Mouse (Mus musculus): ENCODE measurements around the gene Ptpa. TPM values are rescaled to one million over a fixed set of nuclear protein-coding genes. Genes with fewer than 3 reads are reported as not detected.

Gene Ptpa
- total and polyA plus RNA-seq, 2 experiments, result 18.3 to 54.3 TPM

DNA sequence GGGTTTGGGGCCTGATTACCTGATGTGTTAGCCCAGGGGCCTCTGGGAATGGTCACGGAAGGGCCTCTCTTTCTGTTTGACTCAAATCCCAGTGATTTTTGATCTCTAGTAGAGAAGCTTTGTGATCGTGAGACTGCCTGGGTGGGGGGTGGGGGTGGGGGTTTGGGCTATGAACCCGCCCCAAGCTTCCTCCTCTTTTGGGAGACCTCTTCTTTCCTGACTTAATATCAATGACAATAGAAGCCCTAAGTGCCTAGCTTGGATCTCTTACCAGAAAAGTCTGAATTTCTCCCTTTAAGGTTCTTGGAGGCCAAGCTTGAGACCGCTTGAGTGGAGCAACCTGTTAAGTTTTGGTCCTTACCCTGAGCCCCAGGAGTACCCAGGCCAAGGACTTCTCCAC is 58.9 kb downstream of the Ptpa start:
- H3K9ac ChIP-seq (ENCODE audit: low read depth, low read length), result no peak overlapping the region
- 0 out of 2 replicates have a peak, but pooled peaks cover 3% of the 10 kb centered on the region for H3K4me1 ChIP-seq (ENCODE audit: control insufficient read depth, insufficient read depth, low read length)
- no peaks in the 10 kb centered on the region for H3K36me3 ChIP-seq (ENCODE audit: control insufficient read depth, insufficient read depth, low read length)
- 56% methylated on average over 4 of the region's 4 CpGs for WGBS
- H3K4me3 ChIP-seq (ENCODE audit: insufficient read depth, low read depth, low read length), result no peak overlapping the region
- TF ChIP-seq CTCF (IDR thresholded peaks at IDR 0.05; ENCODE audit: low read depth, low read length) (no peak), POLR2A (IDR thresholded peaks at IDR 0.05; ENCODE audit: extremely low read depth, insufficient read depth, low read length) (no peak)
- no peak overlapping the region for H3K27ac ChIP-seq (replicated peaks; ENCODE audit: insufficient read depth, low read depth, low read length)
- peaks cover 14% of the 10 kb centered on the region for H3K27me3 ChIP-seq (ENCODE audit: control insufficient read depth, insufficient read depth, low read length)
- no peak for DNase-seq (ENCODE audit: extremely low read depth, low read depth, low spot score)
- H3K79me2 ChIP-seq (ENCODE audit: control insufficient read depth, insufficient read depth, low read length), result no peaks in the 10 kb centered on the region

DNA sequence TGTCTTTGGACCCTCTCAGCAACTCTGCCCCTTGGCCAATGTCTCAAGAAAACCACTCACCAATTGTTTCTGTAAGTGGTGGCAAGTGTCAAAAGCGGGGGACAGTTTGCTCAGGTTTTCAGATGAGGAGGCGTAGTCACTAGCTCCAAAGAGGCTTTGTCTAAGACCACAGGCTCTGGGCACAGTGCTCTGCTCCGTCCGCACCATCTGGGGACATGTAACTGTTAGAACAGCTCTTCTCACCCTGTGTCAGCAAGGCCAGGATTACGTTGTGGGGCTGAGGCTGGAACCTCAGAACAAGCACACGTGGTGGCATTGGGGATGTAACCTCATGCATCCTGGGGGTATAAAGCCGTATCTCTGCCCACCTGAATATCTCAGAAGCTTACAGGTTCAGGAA is 59.6 kb downstream of the Ptpa start:
- Histone ChIP-seq H3K27ac (replicated peaks; ENCODE audit: insufficient read depth, low read depth, low read length) (no peak overlapping the region), H3K36me3 (ENCODE audit: control insufficient read depth, insufficient read depth, low read length) (no peaks in the 10 kb centered on the region), H3K4me1 (ENCODE audit: control insufficient read depth, insufficient read depth, low read length) (0 out of 2 replicates have a peak, but pooled peaks cover 3% of the 10 kb centered on the region), H3K27me3 (ENCODE audit: control insufficient read depth, insufficient read depth, low read length) (peaks cover 14% of the 10 kb centered on the region), H3K9ac (ENCODE audit: low read depth, low read length) (no peak overlapping the region), H3K79me2 (ENCODE audit: control insufficient read depth, insufficient read depth, low read length) (no peaks in the 10 kb centered on the region), H3K4me3 (ENCODE audit: insufficient read depth, low read depth, low read length) (no peak overlapping the region)
- TF ChIP-seq CTCF (IDR thresholded peaks at IDR 0.05; ENCODE audit: low read depth, low read length), result no peak
- TF ChIP-seq POLR2A (IDR thresholded peaks at IDR 0.05; ENCODE audit: extremely low read depth, insufficient read depth, low read length), result no peak
- no peak for DNase-seq (ENCODE audit: extremely low read depth, low read depth, low spot score)
- 94% methylated on average over 7 of the region's 7 CpGs for WGBS

DNA sequence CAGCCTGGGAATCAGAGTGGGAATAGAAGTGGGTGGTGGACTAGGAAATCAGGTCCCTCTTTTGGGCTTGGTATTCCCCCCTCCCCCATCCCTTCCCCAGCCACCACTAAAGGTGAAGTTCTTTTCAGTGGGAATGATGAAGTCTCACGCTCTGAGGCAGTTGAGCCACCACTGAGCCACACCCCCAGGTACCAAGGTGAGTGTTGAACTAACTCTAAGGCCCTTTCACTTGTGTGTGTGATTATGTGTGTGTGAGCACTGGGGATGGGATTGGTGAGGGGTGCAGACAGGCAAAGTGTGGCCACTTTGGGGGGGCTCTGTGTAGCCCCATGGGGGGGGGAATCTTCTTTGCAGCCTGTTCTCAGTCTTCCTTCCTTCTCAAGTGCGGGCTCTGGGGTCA is 60.4 kb downstream of the Ptpa start:
- Histone ChIP-seq H3K79me2 (ENCODE audit: control insufficient read depth, insufficient read depth, low read length) (no peaks in the 10 kb centered on the region), H3K36me3 (ENCODE audit: control insufficient read depth, insufficient read depth, low read length) (no peaks in the 10 kb centered on the region), H3K27ac (replicated peaks; ENCODE audit: insufficient read depth, low read depth, low read length) (no peak overlapping the region), H3K4me3 (ENCODE audit: insufficient read depth, low read depth, low read length) (no peak overlapping the region), H3K4me1 (ENCODE audit: control insufficient read depth, insufficient read depth, low read length) (0 out of 2 replicates have a peak, but pooled peaks cover 3% of the 10 kb centered on the region), H3K9ac (ENCODE audit: low read depth, low read length) (no peak overlapping the region), H3K27me3 (ENCODE audit: control insufficient read depth, insufficient read depth, low read length) (peaks cover 14% of the 10 kb centered on the region)
- DNase-seq (ENCODE audit: extremely low read depth, low read depth, low spot score), result no peak
- 88% methylated on average over 2 of the region's 2 CpGs for WGBS
- TF ChIP-seq POLR2A (IDR thresholded peaks at IDR 0.05; ENCODE audit: extremely low read depth, insufficient read depth, low read length) (no peak), CTCF (IDR thresholded peaks at IDR 0.05; ENCODE audit: low read depth, low read length) (no peak)

DNA sequence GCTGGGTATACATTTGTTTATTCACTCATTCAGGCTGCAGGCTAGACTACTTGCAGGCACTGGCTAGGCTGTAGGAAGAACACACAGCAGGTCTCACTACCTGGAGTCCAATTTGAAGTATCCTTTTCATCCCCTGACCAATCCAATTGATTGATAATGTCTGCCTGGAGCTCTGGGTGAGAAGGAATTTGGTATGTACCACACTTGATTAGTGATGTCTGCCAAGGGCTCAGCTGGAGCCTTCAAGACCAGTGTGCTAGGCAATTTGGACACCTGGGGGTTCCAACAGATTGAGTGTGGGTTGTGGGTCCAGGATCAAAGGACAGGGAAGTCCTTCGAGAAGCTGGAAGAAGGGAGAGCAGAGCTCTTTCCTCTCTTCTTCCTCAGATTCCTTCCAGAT is 62.7 kb downstream of the Ptpa start:
- no peak overlapping the region for H3K4me3 ChIP-seq (ENCODE audit: insufficient read depth, low read depth, low read length)
- 0 out of 2 replicates have a peak, but pooled peaks cover 3% of the 10 kb centered on the region for H3K4me1 ChIP-seq (ENCODE audit: control insufficient read depth, insufficient read depth, low read length)
- 90% methylated on average over 1 of the region's 1 CpGs for WGBS
- no peak overlapping the region for H3K27ac ChIP-seq (replicated peaks; ENCODE audit: insufficient read depth, low read depth, low read length)
- no peak for DNase-seq (ENCODE audit: extremely low read depth, low read depth, low spot score)
- H3K9ac ChIP-seq (ENCODE audit: low read depth, low read length), result no peak overlapping the region
- H3K36me3 ChIP-seq (ENCODE audit: control insufficient read depth, insufficient read depth, low read length), result no peaks in the 10 kb centered on the region
- H3K27me3 ChIP-seq (ENCODE audit: control insufficient read depth, insufficient read depth, low read length), result peaks cover 9% of the 10 kb centered on the region
- no peaks in the 10 kb centered on the region for H3K79me2 ChIP-seq (ENCODE audit: control insufficient read depth, insufficient read depth, low read length)
- TF ChIP-seq CTCF (IDR thresholded peaks at IDR 0.05; ENCODE audit: low read depth, low read length), result no peak
- no peak for TF ChIP-seq POLR2A (IDR thresholded peaks at IDR 0.05; ENCODE audit: extremely low read depth, insufficient read depth, low read length)

DNA sequence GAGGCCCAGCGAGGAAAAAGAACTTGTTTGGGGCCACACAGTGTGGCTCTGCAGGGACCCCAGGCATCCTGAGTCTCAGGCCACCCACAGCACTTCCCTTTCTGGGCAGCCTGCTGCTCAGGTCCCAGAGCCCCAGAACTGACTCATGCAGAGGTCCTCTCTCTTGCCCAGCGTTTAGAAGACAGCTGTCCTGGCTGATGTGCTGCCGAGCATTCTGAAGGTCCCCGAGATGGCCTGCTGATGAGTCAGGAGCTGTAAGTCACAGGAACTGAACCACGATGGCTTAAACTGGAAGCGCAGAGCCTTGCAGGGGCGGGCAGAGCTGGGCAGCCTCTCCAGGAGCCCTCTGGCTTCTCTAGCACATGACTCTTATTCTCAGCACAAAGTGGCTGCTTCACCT is 71.8 kb downstream of the Ptpa start:
- Histone ChIP-seq H3K27me3 (ENCODE audit: control insufficient read depth, insufficient read depth, low read length) (no peaks in the 10 kb centered on the region), H3K79me2 (ENCODE audit: control insufficient read depth, insufficient read depth, low read length) (no peaks in the 10 kb centered on the region), H3K9ac (ENCODE audit: low read depth, low read length) (no peak overlapping the region), H3K4me3 (ENCODE audit: insufficient read depth, low read depth, low read length) (no peak overlapping the region), H3K36me3 (ENCODE audit: control insufficient read depth, insufficient read depth, low read length) (no peaks in the 10 kb centered on the region), H3K27ac (replicated peaks; ENCODE audit: insufficient read depth, low read depth, low read length) (no peak overlapping the region), H3K4me1 (ENCODE audit: control insufficient read depth, insufficient read depth, low read length) (no peaks in the 10 kb centered on the region)
- WGBS, result 60% methylated on average over 7 of the region's 7 CpGs
- no peak for DNase-seq (ENCODE audit: extremely low read depth, low read depth, low spot score)
- TF ChIP-seq POLR2A (IDR thresholded peaks at IDR 0.05; ENCODE audit: extremely low read depth, insufficient read depth, low read length), result no peak

DNA sequence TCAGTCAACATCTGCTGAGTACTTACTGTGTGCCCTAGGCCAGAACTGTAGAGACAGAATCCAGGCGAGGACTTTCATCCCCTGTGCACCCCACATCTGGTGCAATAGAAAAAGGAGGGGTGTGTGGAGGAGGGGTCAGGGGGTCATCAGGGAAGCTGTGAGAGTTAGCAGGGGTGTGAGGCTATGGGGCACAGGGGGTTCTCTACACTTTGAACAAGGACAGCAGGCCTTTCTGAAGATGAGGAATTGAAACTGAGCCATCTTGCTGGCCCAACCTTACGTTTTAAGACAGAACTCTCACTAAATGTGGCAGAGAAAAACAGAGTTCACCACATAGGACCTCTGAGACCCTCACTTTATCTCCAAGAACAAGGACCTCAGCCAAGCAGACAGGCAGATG is 74.5 kb downstream of the Ptpa start:
- no peak for TF ChIP-seq CTCF (IDR thresholded peaks at IDR 0.05; ENCODE audit: low read depth, low read length)
- TF ChIP-seq POLR2A (IDR thresholded peaks at IDR 0.05; ENCODE audit: extremely low read depth, insufficient read depth, low read length), result no peak
- Histone ChIP-seq H3K79me2 (ENCODE audit: control insufficient read depth, insufficient read depth, low read length) (no peaks in the 10 kb centered on the region), H3K9ac (ENCODE audit: low read depth, low read length) (no peak overlapping the region), H3K36me3 (ENCODE audit: control insufficient read depth, insufficient read depth, low read length) (no peaks in the 10 kb centered on the region), H3K4me3 (ENCODE audit: insufficient read depth, low read depth, low read length) (no peak overlapping the region), H3K4me1 (ENCODE audit: control insufficient read depth, insufficient read depth, low read length) (no peaks in the 10 kb centered on the region), H3K27ac (replicated peaks; ENCODE audit: insufficient read depth, low read depth, low read length) (no peak overlapping the region), H3K27me3 (ENCODE audit: control insufficient read depth, insufficient read depth, low read length) (no peaks in the 10 kb centered on the region)
- DNase-seq (ENCODE audit: extremely low read depth, low read depth, low spot score), result no peak
- 80% methylated on average over 2 of the region's 2 CpGs for WGBS

Data from liver, adult 2 months (tissue).